Mouse (Mus musculus) liver, embryonic 16.5 days (tissue): ENCODE measurements around the gene Lmod1. TPM values are rescaled to one million over a fixed set of nuclear protein-coding genes. Genes with fewer than 3 reads are reported as not detected.

ENCODE experiments used
- ATAC-seq: fragments of 200-750 bp; cut with Nextera tagmentation; 2 replicates; pipeline ENCODE4 v1.8.0; 2017; ENCODE audit warnings: low read depth, mild to moderate bottlenecking, moderate number of reproducible peaks, moderate library complexity
- H3K27ac ChIP-seq: fragments of 300-500 bp; sonication (generic); 2 replicates; pipeline ENCODE4 v1.5.1; 2014; ENCODE audit warnings: mild to moderate bottlenecking, low read length
- H3K27me3 ChIP-seq: fragments of 300-500 bp; sonication (generic); 2 replicates; pipeline ENCODE4 v1.6.1; 2014; ENCODE audit warnings: low read depth, low read length, mixed read lengths; ENCODE audit not compliant: control insufficient read depth, insufficient read depth
- H3K36me3 ChIP-seq: fragments of 300-500 bp; sonication (generic); 2 replicates; pipeline ENCODE4 v1.6.1; 2014; ENCODE audit warnings: mild to moderate bottlenecking; ENCODE audit not compliant: control insufficient read depth, insufficient read depth
- H3K4me1 ChIP-seq: fragments of 300-500 bp; sonication (generic); 2 replicates; pipeline ENCODE4 v1.6.1; 2014; ENCODE audit warnings: low read depth, low read length, mixed read lengths; ENCODE audit not compliant: control insufficient read depth
- H3K4me2 ChIP-seq: fragments of 300-500 bp; sonication (generic); 2 replicates; pipeline ENCODE4 v1.6.1; 2014; ENCODE audit warnings: low read depth, low read length, mixed read lengths
- H3K4me3 ChIP-seq: fragments of 300-500 bp; sonication (generic); 2 replicates; pipeline ENCODE4 v1.5.1; 2014; ENCODE audit warnings: low read depth, mild to moderate bottlenecking, low read length
- H3K9ac ChIP-seq: fragments of 300-500 bp; sonication (generic); 2 replicates; pipeline ENCODE4 v1.6.1; 2014; ENCODE audit warnings: low read depth, low read length
- H3K9me3 ChIP-seq: fragments of 300-500 bp; sonication (generic); replicated peaks from 2 replicates; pipeline ENCODE4 v1.6.1; 2016; ENCODE audit warnings: low read length; ENCODE audit not compliant: control insufficient read depth
- WGBS: fragments of 180-500 bp; shearing (Covaris S2); extraction: QIAGEN DNeasy Blood & Tissue Kit; methylation state at CpG from one replicate; pipeline ENCODE4 v1.1.7; 2014; ENCODE audit not compliant: insufficient replicate concordance; 5-methylcytosine and 5-hydroxymethylcytosine counted together
- polyA plus RNA-seq: library from polyadenylated mRNA; unstranded; fragments of >200 nt; fragmentation: Nextera tagmentation; extraction: Ambion mirVana; gene quantifications from 2 replicates; pipeline ENCODE4 v1.2.1, GENCODE M21; 2015

The Lmod1 gene
- polyA plus RNA-seq, 1 experiment from 2014 or later = 0.07 TPM

GRCm38 (mm10) chr1:135347498-135348169, 23.0 kb downstream of the Lmod1 start:
- no peak for ATAC-seq
- H3K9ac ChIP-seq = no peak overlapping the region
- 44% methylated on average over 4 of the region's 4 CpGs for WGBS

GRCm38 (mm10) chr1:135351953-135352352, 27.3 kb downstream of the Lmod1 start:
- Histone ChIP-seq H3K27me3 (no peaks in the 10 kb centered on the region), H3K4me3 (no peak overlapping the region), H3K27ac (no peak overlapping the region), H3K4me2 (no peak overlapping the region), H3K9me3 (no peaks in the 10 kb centered on the region), H3K36me3 (no peaks in the 10 kb centered on the region), H3K4me1 (no peaks in the 10 kb centered on the region), H3K9ac (no peak overlapping the region)
- no peak for ATAC-seq
- 58% methylated on average over 3 of the region's 3 CpGs for WGBS

More at GRCm38 (mm10) chr1:135347498-135348169, 23.0 kb downstream of the Lmod1 start:
- H3K27ac ChIP-seq = no peak overlapping the region
- no peaks in the 10 kb centered on the region for H3K36me3 ChIP-seq
- no peak overlapping the region for H3K4me2 ChIP-seq
- no peaks in the 10 kb centered on the region for H3K27me3 ChIP-seq
- H3K4me3 ChIP-seq = no peak overlapping the region
- no peaks in the 10 kb centered on the region for H3K4me1 ChIP-seq
- H3K9me3 ChIP-seq = no peaks in the 10 kb centered on the region

DNA sequence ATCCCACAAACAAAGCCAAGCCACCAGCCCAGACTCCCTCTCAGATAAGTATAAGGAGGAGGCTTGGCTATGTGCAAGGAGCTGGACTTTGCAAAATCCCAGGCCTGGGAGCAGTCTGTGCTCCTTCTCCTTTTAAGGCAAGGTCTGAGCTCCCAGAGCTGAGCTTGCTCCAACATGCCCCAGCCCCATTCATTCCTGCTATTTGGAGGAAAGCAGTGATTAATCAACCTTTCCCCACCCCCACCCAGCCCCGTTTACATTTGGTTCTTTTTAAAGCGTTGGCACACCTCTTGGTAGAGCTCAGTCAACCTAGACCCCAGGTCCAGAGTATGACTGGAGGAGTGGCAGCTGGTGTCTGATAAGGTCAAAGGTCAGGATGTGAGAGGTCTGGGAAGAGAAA, 34.5 kb downstream of the Lmod1 start:
- Histone ChIP-seq H3K4me1 (no peaks in the 10 kb centered on the region), H3K27ac (no peak overlapping the region), H3K36me3 (no peaks in the 10 kb centered on the region), H3K9me3 (no peaks in the 10 kb centered on the region), H3K9ac (no peak overlapping the region), H3K4me3 (no peak overlapping the region), H3K4me2 (no peak overlapping the region), H3K27me3 (no peaks in the 10 kb centered on the region)
- WGBS = 31% methylated on average over 2 of the region's 2 CpGs
- ATAC-seq = no peak

DNA sequence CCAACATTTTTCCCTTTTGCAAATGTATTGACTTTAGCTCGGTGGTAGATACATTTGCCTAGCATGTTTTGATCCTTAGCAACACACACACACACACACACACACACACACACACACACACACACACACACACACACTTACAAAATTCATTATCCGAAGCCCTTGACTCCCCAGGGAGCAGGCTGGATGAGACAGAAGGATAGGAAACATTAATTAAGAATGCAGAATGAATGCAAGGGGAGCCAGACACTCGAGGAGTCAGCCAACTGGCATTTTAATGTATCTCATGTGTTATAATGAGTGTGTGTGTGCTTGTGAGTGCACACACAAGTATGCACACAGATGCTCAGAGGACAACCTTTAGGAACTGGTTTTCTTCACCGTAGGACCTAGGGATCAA, 36.9 kb downstream of the Lmod1 start:
- no peak overlapping the region for H3K27ac ChIP-seq
- no peak overlapping the region for H3K9ac ChIP-seq
- H3K36me3 ChIP-seq = no peaks in the 10 kb centered on the region
- H3K4me1 ChIP-seq = no peaks in the 10 kb centered on the region
- no peak overlapping the region for H3K4me3 ChIP-seq
- WGBS = 54% methylated on average over 4 of the region's 4 CpGs
- no peaks in the 10 kb centered on the region for H3K27me3 ChIP-seq
- no peaks in the 10 kb centered on the region for H3K9me3 ChIP-seq
- H3K4me2 ChIP-seq = no peak overlapping the region
- no peak for ATAC-seq

GRCm38 (mm10) chr1:135362115-135362514, 37.5 kb downstream of the Lmod1 start:
- no peak for ATAC-seq
- Histone ChIP-seq H3K36me3 (no peaks in the 10 kb centered on the region), H3K4me2 (no peak overlapping the region), H3K27me3 (no peaks in the 10 kb centered on the region), H3K9me3 (no peaks in the 10 kb centered on the region), H3K4me1 (no peaks in the 10 kb centered on the region), H3K27ac (no peak overlapping the region), H3K9ac (no peak overlapping the region), H3K4me3 (no peak overlapping the region)

DNA sequence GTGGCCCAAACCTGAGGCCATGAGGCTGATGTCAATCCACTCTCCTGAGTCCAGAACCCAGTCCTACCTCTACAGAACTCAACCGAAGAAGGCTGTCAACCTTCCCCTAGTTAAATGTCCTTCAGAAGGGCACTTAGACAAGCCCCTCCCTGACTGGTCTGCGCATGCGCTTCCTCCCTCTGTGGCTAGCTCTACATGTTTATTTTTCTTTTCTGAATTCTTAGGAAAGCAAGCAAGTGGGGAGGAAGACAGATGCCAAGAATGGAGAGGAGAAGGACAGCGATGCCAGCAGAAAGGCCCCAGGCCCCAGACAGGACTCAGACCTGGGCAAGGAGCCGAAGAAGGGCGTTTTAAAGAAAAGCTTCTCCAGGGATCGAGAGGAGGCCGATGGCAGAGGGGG, 38.8 kb downstream of the Lmod1 start:
- no peaks in the 10 kb centered on the region for H3K27me3 ChIP-seq
- H3K36me3 ChIP-seq = no peaks in the 10 kb centered on the region
- H3K4me3 ChIP-seq = no peak overlapping the region
- no peak overlapping the region for H3K27ac ChIP-seq
- no peaks in the 10 kb centered on the region for H3K9me3 ChIP-seq
- ATAC-seq = no peak
- H3K9ac ChIP-seq = no peak overlapping the region
- no peaks in the 10 kb centered on the region for H3K4me1 ChIP-seq
- H3K4me2 ChIP-seq = no peak overlapping the region
- 63% methylated on average over 8 of the region's 8 CpGs for WGBS

- Histone ChIP-seq H3K27ac (no peak overlapping the region), H3K9ac (no peak overlapping the region), H3K4me1 (no peaks in the 10 kb centered on the region), H3K9me3 (no peaks in the 10 kb centered on the region), H3K27me3 (peaks cover 5% of the 10 kb centered on the region; the same call in 1 of the 2 replicates), H3K36me3 (no peaks in the 10 kb centered on the region), H3K4me3 (no peak overlapping the region), H3K4me2 (no peak overlapping the region)
- no peak for ATAC-seq
These were observed 41.8 kb downstream of the Lmod1 start for GRCm38 (mm10) chr1:135366380-135366779.

DNA sequence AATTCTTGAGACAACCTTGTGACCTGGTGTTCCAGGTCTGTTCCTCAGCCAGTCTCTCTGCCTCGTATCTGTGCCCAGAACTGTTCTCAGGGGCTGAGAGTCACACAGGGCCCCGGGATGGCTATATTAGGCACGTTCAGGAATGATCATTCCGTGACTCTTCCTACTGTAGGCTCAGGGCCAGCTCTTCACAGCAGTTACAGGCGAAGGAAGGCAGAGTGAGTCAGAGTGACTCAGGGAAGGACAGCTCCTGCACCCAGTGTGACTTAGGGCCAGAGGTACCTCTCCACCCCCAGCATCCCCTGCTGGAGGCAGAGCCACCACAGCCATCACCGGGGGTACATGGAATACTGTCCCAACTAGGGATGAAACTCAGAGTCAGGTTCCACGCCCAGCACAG, 42.4 kb downstream of the Lmod1 start:
- Histone ChIP-seq H3K4me1 (no peaks in the 10 kb centered on the region), H3K4me3 (no peak overlapping the region), H3K9me3 (no peaks in the 10 kb centered on the region), H3K36me3 (no peaks in the 10 kb centered on the region), H3K27me3 (peaks cover 5% of the 10 kb centered on the region; the same call in 1 of the 2 replicates), H3K27ac (no peak overlapping the region), H3K4me2 (no peak overlapping the region), H3K9ac (no peak overlapping the region)
- ATAC-seq = no peak
- WGBS = 58% methylated on average over 7 of the region's 7 CpGs

GRCm38 (mm10) chr1:135367595-135367994, 43.0 kb downstream of the Lmod1 start:
- no peak overlapping the region for H3K4me2 ChIP-seq
- H3K27me3 ChIP-seq = peaks cover 5% of the 10 kb centered on the region; the same call in 1 of the 2 replicates
- H3K27ac ChIP-seq = no peak overlapping the region
- WGBS = 52% methylated on average over 8 of the region's 8 CpGs
- no peaks in the 10 kb centered on the region for H3K36me3 ChIP-seq
- H3K9me3 ChIP-seq = no peaks in the 10 kb centered on the region
- no peak overlapping the region for H3K4me3 ChIP-seq
- no peak overlapping the region for H3K9ac ChIP-seq
- no peak for ATAC-seq
- no peaks in the 10 kb centered on the region for H3K4me1 ChIP-seq
